In genomic region chr3:89961436-89961835, GRCm38 (mm10) we compare ENCODE assay signal across 8 mouse cellular contexts. TPM values are rescaled to one million over a fixed set of nuclear protein-coding genes. Genes with fewer than 3 reads are reported as not detected.
DNase-seq lines count a peak whose midpoint lies in the region; ATAC-seq and TF ChIP-seq lines count a peak whose summit lies in the region.

No protein-coding gene starts in this region.

- no peak for TF ChIP-seq POLR2A in lung, adult 2 months (IDR thresholded peaks at IDR 0.05; ENCODE audit: borderline replicate concordance, extremely low read depth, low read depth, low read length)
- no peak for TF ChIP-seq POLR2A in small intestine, adult 2 months (IDR thresholded peaks at IDR 0.05; ENCODE audit: low read depth, low read length)

- 30% methylated on average over 4 of the region's 4 CpGs for WGBS in lung, postnatal 0 days
- WGBS in lung, adult 2 months, result 23% methylated on average over 4 of the region's 4 CpGs
- WGBS in forebrain, embryonic 10.5 days, result 65% methylated on average over 4 of the region's 4 CpGs
- WGBS in limb, embryonic 10.5 days, result 60% methylated on average over 4 of the region's 4 CpGs
- 22% methylated on average over 4 of the region's 4 CpGs for WGBS in small intestine, adult 2 months

- peak overlapping the region; percentile 93 for H3K4me2 ChIP-seq in lung, postnatal 0 days (replicated peaks; ENCODE audit: low read depth, low read length)

- H3K27me3 ChIP-seq in lung, postnatal 0 days (replicated peaks; ENCODE audit: insufficient read depth, low read length), result no peaks in the 10 kb centered on the region
- no peaks in the 10 kb centered on the region for H3K27me3 ChIP-seq in forebrain, embryonic 10.5 days (ENCODE audit: poor library complexity, severe bottlenecking)
- no peaks in the 10 kb centered on the region for H3K27me3 ChIP-seq in limb, embryonic 10.5 days (ENCODE audit: low read depth, poor library complexity, severe bottlenecking)
- H3K27me3 ChIP-seq in small intestine, adult 2 months (ENCODE audit: control insufficient read depth, insufficient read depth, low read length), result peaks cover 19% of the 10 kb centered on the region

- peak overlapping the region; percentile 95 for H3K27ac ChIP-seq in lung, postnatal 0 days (ENCODE audit: low read length)
- peak overlapping the region; percentile 84; the same call in 1 of the 2 replicates for H3K27ac ChIP-seq in forebrain, embryonic 10.5 days
- H3K27ac ChIP-seq in limb, embryonic 10.5 days, result peak overlapping the region; percentile 97; the same call in 1 of the 2 replicates
- H3K27ac ChIP-seq in small intestine, adult 2 months (ENCODE audit: insufficient read depth, low read depth, low read length), result peak overlapping the region; percentile 72

- peak overlapping the region; percentile 96; the same call in 1 of the 2 replicates for H3K4me3 ChIP-seq in lung, postnatal 0 days (ENCODE audit: low read depth, low read length)
- H3K4me3 ChIP-seq in lung, adult 2 months (replicated peaks; ENCODE audit: extremely low read depth, low read depth, low read length), result no peak overlapping the region
- H3K4me3 ChIP-seq in forebrain, embryonic 10.5 days, result peak overlapping the region; percentile 95
- peak overlapping the region; percentile 98 for H3K4me3 ChIP-seq in limb, embryonic 10.5 days
- peak overlapping the region; percentile 62 for H3K4me3 ChIP-seq in small intestine, adult 2 months (ENCODE audit: low read depth, low read length)

- H3K9ac ChIP-seq in lung, postnatal 0 days (replicated peaks; ENCODE audit: low read depth), result no peak overlapping the region

- peaks cover 6% of the 10 kb centered on the region; the same call in 1 of the 2 replicates for H3K36me3 ChIP-seq in lung, postnatal 0 days (ENCODE audit: insufficient read depth, low read length)
- peaks cover 48% of the 10 kb centered on the region for H3K36me3 ChIP-seq in forebrain, embryonic 10.5 days (replicated peaks)
- peaks cover 51% of the 10 kb centered on the region for H3K36me3 ChIP-seq in limb, embryonic 10.5 days
- H3K36me3 ChIP-seq in small intestine, adult 2 months (ENCODE audit: control insufficient read depth, insufficient read depth, low read length), result no peaks in the 10 kb centered on the region; the same call in 1 of the 2 replicates

- DNase-seq in lung, postnatal 0 days (ENCODE audit: low spot score), result peak; percentile 32
- DNase-seq in lung, adult 2 months, result no peak
- DNase-seq in forebrain, embryonic 10.5 days (ENCODE audit: extremely low spot score, low spot score), result no peak
- no peak for DNase-seq in limb, embryonic 10.5 days (ENCODE audit: low spot score)
- DNase-seq in right cerebral cortex, adult 2 months (ENCODE audit: low spot score in 2 of 2), result no peak
- no peak for DNase-seq in cerebellum, postnatal 25 days
- no peak for DNase-seq in adrenal gland, postnatal 14 days

- no peak for TF ChIP-seq CTCF in lung, postnatal 0 days (IDR thresholded peaks at IDR 0.05)
- TF ChIP-seq CTCF in lung, adult 2 months (IDR thresholded peaks at IDR 0.05; ENCODE audit: insufficient read depth, low read length), result no peak
- TF ChIP-seq CTCF in small intestine, adult 2 months (IDR thresholded peaks at IDR 0.05; ENCODE audit: extremely low read depth, insufficient read length, insufficient replicate concordance, low read depth, low read length), result no peak

- ATAC-seq in lung, postnatal 0 days, result no peak

- TF ChIP-seq EP300 in lung, postnatal 0 days (IDR thresholded peaks at IDR 0.05), result no peak

- H3K4me1 ChIP-seq in lung, postnatal 0 days (ENCODE audit: insufficient read depth, low read depth, low read length), result peaks cover 27% of the 10 kb centered on the region; the same call in 1 of the 2 replicates
- peaks cover 12% of the 10 kb centered on the region; the same call in 1 of the 2 replicates for H3K4me1 ChIP-seq in lung, adult 2 months (ENCODE audit: control insufficient read depth, insufficient read depth, low read length)
- H3K4me1 ChIP-seq in forebrain, embryonic 10.5 days, result peaks cover 61% of the 10 kb centered on the region
- H3K4me1 ChIP-seq in limb, embryonic 10.5 days, result peaks cover 50% of the 10 kb centered on the region
- H3K4me1 ChIP-seq in small intestine, adult 2 months (ENCODE audit: control insufficient read depth, insufficient read depth, insufficient read length, low read length), result no peaks in the 10 kb centered on the region; the same call in 1 of the 2 replicates

- H3K9me3 ChIP-seq in lung, postnatal 0 days (ENCODE audit: low read length), result no peaks in the 10 kb centered on the region
- no peaks in the 10 kb centered on the region for H3K9me3 ChIP-seq in forebrain, embryonic 10.5 days
- H3K9me3 ChIP-seq in limb, embryonic 10.5 days (replicated peaks), result no peaks in the 10 kb centered on the region

RNA-seq across cellular contexts. Expression of gene Atp8b2, which starts 1.9 kb away (rescaled TPM):
- 7.1 and 7.4 TPM in 2 replicates for polyA plus RNA-seq in lung, postnatal 0 days (2015; fragmentation: Nextera tagmentation; extraction: Ambion mirVana)
- 31.9 and 52.7 TPM in 2 replicates for polyA plus RNA-seq in lung, adult 2 months (2012; rRNA removed)
- polyA plus RNA-seq in forebrain, embryonic 10.5 days (2016; fragmentation: Nextera tagmentation; extraction: Ambion mirVana), result 11.2 and 14.4 TPM in 2 replicates
- polyA plus RNA-seq in limb, embryonic 10.5 days (2016; fragmentation: Nextera tagmentation; extraction: Ambion mirVana), result 16.0 and 18.3 TPM in 2 replicates
- 8.3 and 13.5 TPM in 2 replicates for polyA plus RNA-seq in small intestine, adult 2 months (2012; rRNA removed)
- total RNA-seq in adrenal gland, postnatal 14 days (2021), result 33.7 and 46.4 TPM in 2 replicates

RNA-seq across cellular contexts. Expression of gene Hax1, which starts 37.1 kb away (rescaled TPM):
- 80.5 and 93.6 TPM in 2 replicates for polyA plus RNA-seq in lung, postnatal 0 days (2015; fragmentation: Nextera tagmentation; extraction: Ambion mirVana)
- polyA plus RNA-seq in lung, adult 2 months (2012; rRNA removed), result 30.3 and 42.8 TPM in 2 replicates
- polyA plus RNA-seq in forebrain, embryonic 10.5 days (2016; fragmentation: Nextera tagmentation; extraction: Ambion mirVana), result 175 and 194 TPM in 2 replicates
- polyA plus RNA-seq in limb, embryonic 10.5 days (2016; fragmentation: Nextera tagmentation; extraction: Ambion mirVana), result 308 and 315 TPM in 2 replicates
- 11.6 and 22.1 TPM in 2 replicates for polyA plus RNA-seq in small intestine, adult 2 months (2012; rRNA removed)
- total RNA-seq in adrenal gland, postnatal 14 days (2021), result 100 and 124 TPM in 2 replicates

RNA-seq across cellular contexts. Expression of gene Il6ra, which starts 48.4 kb away (rescaled TPM):
- polyA plus RNA-seq in lung, postnatal 0 days (2015; fragmentation: Nextera tagmentation; extraction: Ambion mirVana), result 15.7 and 17.9 TPM in 2 replicates
- 19.8 and 22.6 TPM in 2 replicates for polyA plus RNA-seq in lung, adult 2 months (2012; rRNA removed)
- polyA plus RNA-seq in forebrain, embryonic 10.5 days (2016; fragmentation: Nextera tagmentation; extraction: Ambion mirVana), result 0.35 and 0.50 TPM in 2 replicates
- 0.25 and 0.38 TPM in 2 replicates for polyA plus RNA-seq in limb, embryonic 10.5 days (2016; fragmentation: Nextera tagmentation; extraction: Ambion mirVana)
- 3.0 and 3.7 TPM in 2 replicates for polyA plus RNA-seq in small intestine, adult 2 months (2012; rRNA removed)
- total RNA-seq in adrenal gland, postnatal 14 days (2021), result 11.3 and 11.5 TPM in 2 replicates
